Mouse (Mus musculus) retina, embryonic 14.5 days (tissue): ENCODE results near the gene Oxtr.

Source experiments
- DNase-seq: peaks from one replicate; pipeline ENCODE4 v3.0.0-alpha.2; 2015; ENCODE audit warnings: low spot score

The Oxtr gene

GRCm38 (mm10) chr6:112489910-112490559, at the start of gene Oxtr:
Oxtr (minus strand) TSS chr6:112489943.
- no peak for DNase-seq

DNA sequence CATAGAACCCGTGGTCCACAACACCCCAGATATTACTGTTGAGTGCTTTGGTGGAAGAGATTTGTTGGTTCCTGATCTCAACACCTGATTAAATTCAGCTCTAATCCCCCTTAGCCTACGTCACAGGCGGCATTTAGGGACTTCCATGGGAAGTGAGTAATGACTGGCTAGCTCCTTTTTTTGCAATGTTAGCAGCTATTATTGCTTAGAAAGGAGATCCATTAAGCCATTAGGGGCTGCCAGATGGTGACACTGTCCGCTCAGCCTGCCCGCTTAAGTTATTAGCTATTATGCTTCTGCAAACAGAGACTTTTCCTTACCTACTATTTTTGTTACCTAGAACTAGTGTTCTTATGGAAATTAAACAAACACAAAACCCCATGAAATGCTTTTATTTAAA, 35.7 kb upstream of the Oxtr start:
- DNase-seq = no peak

GRCm38 (mm10) chr6:112524459-112524858, 34.7 kb upstream of the Oxtr start:
- no peak for DNase-seq

DNA sequence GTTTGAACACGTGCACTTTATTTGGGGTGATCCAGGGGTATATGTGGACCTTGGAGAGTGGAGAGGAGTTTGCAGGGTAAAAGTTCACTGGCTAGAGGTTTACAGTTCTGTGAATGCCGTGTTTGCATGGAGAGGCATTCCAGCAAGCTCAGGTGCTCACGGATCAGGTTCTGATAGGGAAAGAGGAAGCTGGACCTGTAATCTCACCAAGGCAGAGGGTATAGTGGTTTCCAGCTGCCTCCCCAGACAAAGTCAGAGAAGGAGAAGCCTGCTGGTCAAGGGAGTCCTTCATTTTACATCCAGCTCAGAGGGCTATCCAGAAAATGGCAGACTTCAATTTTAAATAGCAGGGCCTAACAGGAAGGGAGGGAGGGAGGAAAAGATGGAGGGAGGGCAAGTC, 28.2 kb upstream of the Oxtr start:
- DNase-seq = no peak

- no peak for DNase-seq
Measured at GRCm38 (mm10) chr6:112517572-112517971, 27.8 kb upstream of the Oxtr start.

- DNase-seq = peak; percentile 85
Measured at GRCm38 (mm10) chr6:112516496-112516895, 26.8 kb upstream of the Oxtr start.

DNA sequence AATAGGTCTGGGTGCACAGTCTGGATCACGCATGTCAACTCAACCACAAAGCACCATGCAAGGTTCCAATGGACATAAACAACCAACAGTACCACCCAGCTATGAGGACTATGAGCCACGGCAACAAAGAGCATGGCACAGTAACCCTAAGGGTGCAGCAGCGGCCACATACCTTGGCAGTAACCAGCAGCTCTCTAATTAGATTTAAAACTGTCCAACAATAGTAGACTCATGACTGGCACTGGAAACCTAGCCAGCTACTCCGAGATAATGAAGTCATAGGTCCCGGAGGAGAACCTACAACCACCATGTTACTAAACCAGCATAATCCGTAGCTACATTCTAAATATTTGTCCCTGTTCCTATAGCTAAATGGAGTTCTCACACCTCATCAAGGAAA, 24.8 kb upstream of the Oxtr start:
- DNase-seq = no peak

GRCm38 (mm10) chr6:112510346-112510745, 20.6 kb upstream of the Oxtr start:
- DNase-seq = no peak

GRCm38 (mm10) chr6:112509590-112510131, 19.9 kb upstream of the Oxtr start:
- no peak for DNase-seq

GRCm38 (mm10) chr6:112507617-112508016, 17.9 kb upstream of the Oxtr start:
- DNase-seq = no peak

- no peak for DNase-seq
Measured at GRCm38 (mm10) chr6:112501156-112501555, 11.4 kb upstream of the Oxtr start.

GRCm38 (mm10) chr6:112499456-112499855, 9.7 kb upstream of the Oxtr start:
- DNase-seq = no peak

- no peak for DNase-seq
Measured at GRCm38 (mm10) chr6:112498716-112499115, 9.0 kb upstream of the Oxtr start.

- DNase-seq = no peak
Measured at GRCm38 (mm10) chr6:112497456-112497855, 7.7 kb upstream of the Oxtr start.

- DNase-seq = no peak
Measured at GRCm38 (mm10) chr6:112496291-112497060, 6.7 kb upstream of the Oxtr start.

DNA sequence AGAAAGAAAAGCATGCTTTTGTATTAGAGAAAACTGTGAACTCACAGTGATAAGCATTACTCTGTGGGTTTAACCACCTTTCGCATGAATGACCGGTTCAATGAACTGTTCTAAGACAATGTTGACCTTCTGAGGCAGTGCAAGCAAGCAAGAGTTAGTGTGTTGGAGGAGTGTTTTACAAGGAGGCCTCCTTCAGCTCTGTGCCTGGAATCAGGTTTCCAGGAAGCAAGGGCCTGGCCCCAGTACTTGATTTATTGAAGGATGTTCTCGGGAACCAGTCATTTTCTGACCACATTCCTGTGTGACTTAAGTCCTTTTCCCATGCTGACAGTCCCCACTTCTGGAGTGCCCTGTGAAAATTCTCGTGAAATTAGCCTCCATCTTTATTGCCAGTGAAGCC, 5.5 kb upstream of the Oxtr start:
- no peak for DNase-seq

DNA sequence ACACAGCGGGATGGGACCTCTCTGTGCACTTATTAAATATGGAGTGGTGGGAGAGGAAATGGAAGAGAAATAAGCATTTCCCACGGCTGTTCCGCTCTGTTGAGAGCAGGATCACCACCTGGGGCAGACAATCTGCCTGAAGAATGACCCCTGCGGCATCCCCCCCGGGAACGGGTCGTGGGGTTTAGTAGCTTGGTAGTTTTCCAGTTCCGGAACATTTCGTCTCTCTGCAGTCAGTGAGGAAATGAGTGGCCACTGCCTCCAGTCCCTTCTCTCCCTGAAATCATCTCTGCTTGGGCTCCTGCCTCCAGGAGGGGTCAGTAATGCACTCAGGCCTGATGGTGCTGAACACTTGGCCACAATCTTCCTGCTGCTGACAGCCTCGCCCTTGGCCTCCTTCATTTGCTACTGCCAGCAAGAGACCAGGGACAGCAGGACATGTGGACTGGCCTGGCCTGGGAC, 4.9 kb upstream of the Oxtr start:
- DNase-seq = peak; percentile 60

DNA sequence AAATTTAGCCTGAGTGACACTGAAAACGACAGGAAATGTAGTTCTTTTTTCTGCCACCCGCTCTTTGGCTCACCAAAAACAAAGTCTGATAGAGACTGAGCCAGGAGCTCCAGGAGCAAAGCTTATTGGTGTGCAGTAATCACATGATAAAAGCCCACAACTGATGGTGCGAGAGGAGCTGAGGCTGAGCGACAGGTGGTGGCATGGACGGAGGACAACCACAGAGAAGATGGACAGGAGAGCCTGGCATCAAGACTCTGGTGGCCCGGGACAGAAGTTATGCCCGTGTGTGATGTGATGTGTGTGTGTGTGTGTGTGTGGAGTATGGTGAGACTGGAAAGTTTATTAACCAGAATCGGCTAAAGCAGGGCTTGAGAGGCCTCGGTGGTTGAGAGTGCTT, 3.6 kb upstream of the Oxtr start:
- DNase-seq = no peak

- no peak for DNase-seq
Measured at GRCm38 (mm10) chr6:112492656-112493055, 2.9 kb upstream of the Oxtr start.

DNA sequence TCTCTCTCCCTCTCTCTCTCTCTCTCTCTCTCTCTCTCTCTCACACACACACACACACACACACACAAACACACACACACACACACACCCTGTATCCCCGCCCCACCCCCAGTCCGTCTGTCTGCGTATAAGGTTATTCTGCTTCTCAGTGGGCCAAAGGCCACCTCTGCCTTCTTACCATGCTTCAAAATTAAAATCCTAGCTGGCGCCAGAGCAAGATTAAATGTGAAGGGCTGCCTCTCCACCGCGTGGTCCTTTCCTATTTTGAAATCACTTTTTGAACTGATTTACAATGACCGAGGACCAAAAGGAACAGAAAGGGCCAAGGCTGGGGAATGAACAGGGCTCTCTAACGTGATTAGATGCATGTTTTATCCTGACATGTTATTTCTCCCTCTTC, 1.8 kb upstream of the Oxtr start:
- no peak for DNase-seq

DNA sequence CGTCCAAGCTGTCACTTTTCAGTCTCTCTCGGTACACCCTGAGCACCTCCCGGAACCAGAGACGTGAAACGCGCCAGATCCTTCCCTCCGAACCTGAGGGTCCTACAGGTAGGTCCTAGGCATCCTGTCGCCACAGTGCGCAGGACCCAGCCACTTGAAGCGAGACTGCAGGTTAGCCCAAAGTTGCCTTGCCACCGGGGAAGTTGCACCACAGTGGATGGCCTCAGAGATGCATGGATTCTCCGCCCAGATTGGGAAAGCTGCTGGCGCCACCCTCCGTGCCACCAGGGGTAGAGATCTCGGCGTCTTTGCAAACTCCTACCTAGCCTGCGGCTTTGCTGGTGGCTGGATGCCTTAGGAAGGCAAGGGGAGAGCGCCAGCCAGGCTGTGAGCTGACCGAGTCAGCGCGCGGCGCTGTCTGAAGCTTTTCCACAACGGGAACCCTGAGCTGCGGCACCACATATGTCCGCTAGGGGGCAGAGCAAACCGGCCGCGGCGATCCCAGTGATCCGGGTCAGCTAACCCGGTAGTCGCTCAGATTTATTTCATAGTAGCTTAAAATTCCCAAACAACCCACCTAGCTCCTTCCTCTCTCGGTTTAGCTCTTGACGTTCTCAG, 991 bp upstream of the Oxtr start:
- DNase-seq = peak; percentile 93

GRCm38 (mm10) chr6:112489181-112489909, 398 bp downstream of the Oxtr start:
- peak; percentile 59 for DNase-seq
